Mouse (Mus musculus) ovary, adult 2 months (tissue): Measurements from ENCODE around the gene St13. TPM values are rescaled to one million over a fixed set of nuclear protein-coding genes. Genes with fewer than 3 reads are reported as not detected.

Source experiments
- polyA plus RNA-seq: library from polyadenylated mRNA; depleted of rRNA; stranded (reverse); fragments of >200 nt; gene quantifications from 2 replicates; pipeline ENCODE4 v1.2.3, GENCODE M21; 2012; rRNA removed

St13 gene
- 20.5 and 31.5 TPM in 2 replicates for polyA plus RNA-seq

DNA sequence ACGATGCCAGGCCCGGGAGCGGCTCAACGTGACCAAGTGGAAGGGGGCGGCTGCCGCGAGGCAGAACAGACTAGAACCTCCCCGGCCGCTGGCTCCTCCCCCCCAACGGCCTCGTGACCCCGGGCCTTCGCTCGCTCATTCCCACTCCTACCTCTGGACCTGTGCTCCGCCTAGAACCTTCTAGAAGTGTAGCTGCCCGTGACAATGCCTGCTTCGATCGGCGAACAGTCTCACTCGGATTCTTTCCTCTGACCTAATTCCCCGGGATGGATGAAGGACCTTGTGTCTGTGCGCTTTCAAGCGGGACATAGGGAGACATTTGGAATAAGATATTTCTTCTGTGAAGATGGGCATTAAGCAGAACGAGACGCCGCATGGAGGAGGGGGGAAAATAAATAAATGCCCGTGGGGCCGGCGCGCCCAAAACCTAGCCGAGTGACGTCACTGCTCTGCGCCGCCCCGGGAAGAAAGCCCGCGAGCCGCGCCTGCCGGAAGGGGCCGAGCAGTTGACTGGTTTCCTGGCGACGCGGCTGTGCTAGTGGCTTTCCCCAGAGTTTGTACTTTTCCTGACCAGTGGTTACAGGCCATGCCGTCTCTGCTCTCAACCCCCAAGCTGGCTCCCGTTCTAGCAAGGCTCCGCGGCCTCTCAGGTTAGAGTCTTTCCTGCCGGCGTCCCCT, at the start of gene St13, which contains the start of gene Xpnpep3:
Gene St13 (minus strand): TSS at position 440 of the 678 bp plus-strand sequence.
Gene Xpnpep3 (plus strand): TSS at position 501 of the 678 bp plus-strand sequence.

DNA sequence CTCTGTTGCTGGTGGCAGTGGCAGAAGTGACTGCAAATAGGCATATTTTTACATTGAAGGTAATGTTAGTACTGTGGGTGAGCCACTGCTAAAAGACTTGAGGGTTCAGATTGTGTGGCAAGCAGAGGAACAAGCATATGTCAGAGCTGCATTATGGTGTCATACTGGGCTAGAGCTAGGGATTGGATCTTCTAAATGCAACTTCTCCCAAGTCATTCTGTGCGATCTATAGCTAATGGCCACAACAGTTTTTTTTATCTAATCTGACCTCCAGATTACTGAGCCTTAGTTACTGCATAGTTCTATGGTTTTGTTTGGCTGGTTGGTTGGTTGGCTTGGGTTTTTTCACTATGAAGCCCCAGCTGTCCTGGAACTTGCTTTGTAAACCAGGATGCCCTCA, 8.3 kb upstream of the St13 start, which contains the start of gene Dnajb7:
Gene Dnajb7 (minus strand): TSS at position 101 of the 400 bp plus-strand sequence.

DNA sequence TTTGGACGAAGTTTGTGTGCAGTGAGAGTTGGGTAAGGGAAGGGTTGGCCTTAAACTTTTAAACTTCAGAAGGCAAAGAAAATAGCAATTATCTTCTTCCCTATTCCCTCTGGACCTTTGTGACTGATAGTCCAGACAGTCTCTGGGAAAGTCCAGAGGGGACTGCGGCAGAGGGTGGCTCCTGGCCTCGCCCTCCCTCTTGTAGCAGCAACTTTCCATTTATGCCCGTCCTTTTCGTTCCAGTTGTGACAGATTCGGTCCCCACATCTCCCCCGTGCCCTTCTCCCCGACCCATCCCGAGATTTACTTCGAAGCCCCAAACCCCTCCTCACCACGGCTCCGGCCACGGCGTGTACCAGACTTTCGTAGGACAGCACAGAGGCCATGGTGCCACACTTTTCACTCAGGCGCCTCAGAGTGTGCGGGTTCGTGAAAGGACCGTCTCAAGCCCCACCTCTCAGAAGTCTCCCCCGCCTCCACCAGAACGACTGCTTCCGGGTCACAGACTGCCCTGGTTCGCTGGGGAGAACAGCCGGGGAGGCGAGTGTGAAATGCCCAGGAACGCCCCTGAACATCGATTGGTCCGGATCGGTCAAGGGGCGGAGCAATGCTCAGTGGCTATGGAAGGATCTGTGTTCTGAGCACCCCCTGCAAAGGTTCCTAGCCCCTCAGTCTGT, 39.4 kb downstream of the St13 start, which contains the start of gene Slc25a17:
Gene Slc25a17 (minus strand): TSS at position 468 of the 677 bp plus-strand sequence.

Other genes starting within 250 kb of the St13 start
- 35.0 and 38.4 TPM in 2 replicates for gene Mrtfa, start 209.3 kb downstream of the St13 start, polyA plus RNA-seq
- gene Mchr1, start 164.6 kb downstream of the St13 start, polyA plus RNA-seq = 1.2 and 2.5 TPM in 2 replicates
- gene Slc25a17, start 39.3 kb downstream of the St13 start, polyA plus RNA-seq = 22.2 and 27.5 TPM in 2 replicates
- 7.1 and 9.4 TPM in 2 replicates for gene Xpnpep3, start 61 bp upstream of the St13 start, polyA plus RNA-seq
- gene Dnajb7, start 8.2 kb upstream of the St13 start, polyA plus RNA-seq = not detected in 2 replicates
- gene Rbx1, start 66.2 kb upstream of the St13 start, polyA plus RNA-seq = 23.7 and 32.7 TPM in 2 replicates
- 27.6 and 28.9 TPM in 2 replicates for gene Ep300, start 185.3 kb upstream of the St13 start, polyA plus RNA-seq